Mouse (Mus musculus) ZHBTc4 (cell line): Measurements from ENCODE around the gene Drd3.

Experiments used
- DNase-seq: peaks from one replicate; pipeline ENCODE4 v3.0.0-alpha.2; 2011; ENCODE audit warnings: low read depth, low spot score

The Drd3 gene

GRCm38 (mm10) chr16:43801791-43802307 is 48.0 kb downstream of the Drd3 start:
- peak; percentile 87 for DNase-seq

DNA sequence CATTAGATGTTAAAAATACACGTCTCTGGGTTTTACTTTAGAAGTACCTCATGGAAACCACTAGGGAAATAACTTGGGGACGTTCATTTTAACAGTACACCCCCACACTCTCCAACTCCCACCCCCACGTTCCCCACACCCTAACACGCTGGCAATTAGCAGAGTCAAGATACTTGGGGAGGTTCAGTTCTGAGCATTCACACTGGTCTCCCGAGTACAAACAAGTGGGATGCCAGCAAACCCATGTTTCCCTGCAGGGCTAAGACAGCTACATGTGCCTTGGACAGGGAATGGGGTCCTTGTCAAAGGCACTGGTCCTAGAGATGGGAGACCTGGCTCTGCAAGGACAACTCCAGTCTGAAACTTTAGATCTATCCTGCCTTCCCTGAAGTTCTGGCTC is 48.6 kb downstream of the Drd3 start:
- DNase-seq = no peak

- no peak for DNase-seq
These were observed 50.5 kb downstream of the Drd3 start for GRCm38 (mm10) chr16:43804364-43804763.

- DNase-seq = no peak
These were observed 53.2 kb downstream of the Drd3 start for GRCm38 (mm10) chr16:43807048-43807447.

GRCm38 (mm10) chr16:43809429-43809828 is 55.6 kb downstream of the Drd3 start:
- no peak for DNase-seq

DNA sequence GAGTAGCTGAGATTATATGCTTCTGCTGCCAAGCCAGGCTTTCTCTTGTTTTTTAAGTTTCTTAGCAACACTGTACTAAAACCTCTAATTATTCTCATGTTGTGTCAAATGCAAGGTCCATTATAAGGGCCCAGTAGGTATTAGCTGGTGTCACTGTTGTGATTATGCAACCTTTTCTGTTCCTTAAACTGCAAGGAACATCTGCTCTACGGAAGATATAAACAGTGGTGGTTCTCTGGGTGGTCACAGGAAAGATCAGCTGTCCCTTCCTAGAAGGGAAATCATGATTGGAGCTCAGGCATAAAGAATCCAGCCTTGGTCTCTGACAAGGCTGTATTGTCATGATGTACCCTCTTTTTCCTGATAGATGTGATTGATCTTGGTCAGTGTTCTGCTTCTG is 57.6 kb downstream of the Drd3 start:
- no peak for DNase-seq

DNA sequence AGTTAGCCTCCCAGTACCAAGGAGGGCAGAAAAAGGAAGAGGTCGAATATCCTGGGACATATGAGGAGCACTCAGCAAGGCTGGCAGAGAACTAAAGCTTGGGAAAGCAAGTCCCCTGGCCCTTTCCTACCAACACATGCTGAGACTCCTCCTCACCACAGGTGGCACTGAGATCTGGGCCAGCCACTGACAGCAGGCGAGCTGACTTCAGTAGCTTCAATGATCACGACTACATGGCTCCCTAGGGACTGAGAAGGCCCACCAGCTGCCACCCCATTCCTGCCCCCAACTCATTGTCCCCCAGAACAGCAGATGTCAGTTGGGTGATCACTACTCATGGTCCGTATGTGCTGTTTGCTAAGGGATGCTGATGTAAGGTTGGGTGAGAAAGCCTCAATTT is 60.8 kb downstream of the Drd3 start:
- no peak for DNase-seq

GRCm38 (mm10) chr16:43816321-43816720 is 62.5 kb downstream of the Drd3 start:
- peak; percentile 62 for DNase-seq

- DNase-seq = no peak
These were observed 64.6 kb downstream of the Drd3 start for GRCm38 (mm10) chr16:43818404-43818803.

- no peak for DNase-seq
These were observed 73.7 kb downstream of the Drd3 start for GRCm38 (mm10) chr16:43827492-43827891.

GRCm38 (mm10) chr16:43831957-43832356 is 78.1 kb downstream of the Drd3 start:
- DNase-seq = no peak

GRCm38 (mm10) chr16:43841236-43841635 is 87.4 kb downstream of the Drd3 start:
- DNase-seq = no peak

DNA sequence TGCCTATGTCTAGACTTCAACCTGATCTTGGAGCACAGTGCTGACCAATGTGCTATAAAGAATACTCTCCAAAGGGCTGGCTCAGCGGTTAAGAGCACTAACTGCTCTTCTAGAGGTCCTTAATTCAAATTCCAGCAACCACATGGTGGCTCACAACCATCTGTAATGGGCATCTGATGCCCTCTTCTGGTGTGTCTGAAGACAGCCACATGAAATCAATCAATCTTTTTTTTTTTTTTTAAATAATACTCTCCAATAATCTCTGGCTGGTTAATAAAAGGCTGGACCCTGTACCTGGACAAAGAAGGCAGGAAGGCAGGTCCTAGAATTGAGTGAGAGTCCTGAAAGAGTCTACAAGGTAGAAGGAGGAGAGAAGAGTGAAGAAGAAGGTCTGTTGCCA is 96.0 kb downstream of the Drd3 start:
- DNase-seq = no peak

DNA sequence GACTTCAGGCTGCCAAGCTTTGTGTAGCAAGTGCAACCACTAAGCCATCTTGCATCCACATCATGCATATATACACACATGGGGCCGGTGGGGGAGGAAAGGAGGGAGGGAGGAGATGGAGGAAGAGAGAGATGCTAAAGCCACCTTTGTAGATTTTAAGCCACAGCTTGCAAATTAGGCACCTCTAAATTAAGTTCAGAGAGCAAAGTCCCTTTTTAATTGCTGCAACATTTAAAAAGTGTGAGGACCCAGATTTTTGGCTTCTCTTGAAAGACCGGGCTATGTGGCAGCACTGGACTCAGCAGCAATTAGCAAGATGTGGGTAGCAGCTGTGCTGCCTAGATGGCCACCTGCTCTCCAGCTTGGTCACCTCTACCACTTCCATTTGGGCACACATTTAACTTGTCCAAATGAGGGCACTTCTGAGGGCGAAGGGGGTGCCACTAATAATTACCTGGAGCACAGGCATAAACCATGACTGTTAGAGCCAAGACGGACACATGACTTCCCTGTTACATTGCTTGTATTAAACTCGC is 105.2 kb downstream of the Drd3 start:
- DNase-seq = no peak

- peak; percentile 31 for DNase-seq
These were observed 106.8 kb downstream of the Drd3 start for GRCm38 (mm10) chr16:43860624-43861023.

- no peak for DNase-seq
These were observed 116.0 kb downstream of the Drd3 start for GRCm38 (mm10) chr16:43869805-43870204.

- no peak for DNase-seq
These were observed 117.6 kb downstream of the Drd3 start for GRCm38 (mm10) chr16:43871419-43871818.
